Mouse (Mus musculus): ENCODE results near the gene Tcf19. TPM values are rescaled to one million over a fixed set of nuclear protein-coding genes. Genes with fewer than 3 reads are reported as not detected.

Tcf19 gene
- polyA plus RNA-seq, 1 experiment from 2014 or later = 8.5 TPM

DNA sequence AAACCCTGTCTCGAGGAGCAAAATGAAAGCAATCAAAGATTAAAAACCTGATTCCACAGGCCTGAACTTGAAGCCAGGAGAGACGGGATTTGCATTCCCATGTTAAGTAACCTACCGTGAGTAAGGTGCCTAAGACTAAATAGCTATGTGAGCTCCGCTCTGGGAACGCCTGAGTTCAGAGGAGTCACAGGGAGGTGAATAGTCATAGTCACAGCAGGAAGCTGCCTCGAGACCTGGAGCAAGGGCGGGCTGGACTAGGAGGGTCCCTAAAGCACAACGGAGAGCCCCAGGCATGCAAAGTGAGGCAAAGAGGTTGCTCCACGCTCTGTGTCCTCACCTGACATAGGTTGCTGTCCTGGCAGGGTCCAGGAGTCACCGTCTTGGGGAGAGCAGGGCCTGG is 22.9 kb upstream of the Tcf19 start:
- Histone ChIP-seq H3K9me3 (replicated peaks; ENCODE audit: control insufficient read depth, low read length, poor library complexity, severe bottlenecking) (no peaks in the 10 kb centered on the region), H3K4me3 (ENCODE audit: low read depth, low read length) (no peak overlapping the region), H3K27me3 (ENCODE audit: control insufficient read depth, insufficient read depth, low read depth, low read length) (no peaks in the 10 kb centered on the region), H3K4me1 (ENCODE audit: control insufficient read depth, insufficient read depth, low read length) (no peaks in the 10 kb centered on the region; the same call in 1 of the 2 replicates), H3K4me2 (ENCODE audit: low read length) (no peak overlapping the region), H3K27ac (ENCODE audit: low read length) (no peak overlapping the region), H3K36me3 (ENCODE audit: control insufficient read depth, insufficient read depth, low read length) (no peaks in the 10 kb centered on the region), H3K9ac (ENCODE audit: low read depth, low read length) (no peak overlapping the region)
- WGBS = 53% methylated on average over 10 of the region's 10 CpGs
- no peak for ATAC-seq

GRCm38 (mm10) chr17:35538476-35538875 is 21.9 kb upstream of the Tcf19 start:
- H3K4me3 ChIP-seq (ENCODE audit: low read depth, low read length) = no peak overlapping the region
- H3K27me3 ChIP-seq (ENCODE audit: control insufficient read depth, insufficient read depth, low read depth, low read length) = no peaks in the 10 kb centered on the region
- H3K9me3 ChIP-seq (replicated peaks; ENCODE audit: control insufficient read depth, low read length, poor library complexity, severe bottlenecking) = no peaks in the 10 kb centered on the region
- no peaks in the 10 kb centered on the region for H3K36me3 ChIP-seq (ENCODE audit: control insufficient read depth, insufficient read depth, low read length)
- no peak overlapping the region for H3K27ac ChIP-seq (ENCODE audit: low read length)
- no peaks in the 10 kb centered on the region; the same call in 1 of the 2 replicates for H3K4me1 ChIP-seq (ENCODE audit: control insufficient read depth, insufficient read depth, low read length)
- no peak overlapping the region for H3K9ac ChIP-seq (ENCODE audit: low read depth, low read length)
- ATAC-seq = no peak
- no peak overlapping the region for H3K4me2 ChIP-seq (ENCODE audit: low read length)
- WGBS = 90% methylated on average over 1 of the region's 1 CpGs

DNA sequence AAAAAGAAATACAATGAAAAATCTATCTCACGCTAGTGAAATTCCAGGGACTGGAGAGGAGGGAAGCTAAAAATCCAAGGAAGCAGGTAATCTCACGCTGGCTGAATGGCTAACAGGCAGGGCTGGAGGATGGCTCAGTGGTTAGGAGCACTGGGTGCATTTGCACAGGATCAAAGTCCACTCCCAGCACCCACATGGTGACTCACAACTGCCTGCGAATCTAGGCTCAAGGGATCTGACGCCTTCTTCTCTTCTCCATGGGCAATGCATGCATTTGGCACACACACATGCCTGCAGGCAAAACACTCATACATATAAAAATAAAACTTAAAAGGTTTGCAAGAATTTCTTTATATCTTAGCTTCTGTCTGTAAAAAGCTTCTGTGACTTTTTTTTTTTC is 20.8 kb upstream of the Tcf19 start:
- no peaks in the 10 kb centered on the region for H3K36me3 ChIP-seq (ENCODE audit: control insufficient read depth, insufficient read depth, low read length)
- no peaks in the 10 kb centered on the region for H3K27me3 ChIP-seq (ENCODE audit: control insufficient read depth, insufficient read depth, low read depth, low read length)
- H3K9me3 ChIP-seq (replicated peaks; ENCODE audit: control insufficient read depth, low read length, poor library complexity, severe bottlenecking) = no peaks in the 10 kb centered on the region
- H3K4me3 ChIP-seq (ENCODE audit: low read depth, low read length) = no peak overlapping the region
- ATAC-seq = no peak
- H3K27ac ChIP-seq (ENCODE audit: low read length) = no peak overlapping the region
- no peak overlapping the region for H3K9ac ChIP-seq (ENCODE audit: low read depth, low read length)
- H3K4me1 ChIP-seq (ENCODE audit: control insufficient read depth, insufficient read depth, low read length) = no peaks in the 10 kb centered on the region
- WGBS = 87% methylated on average over 4 of the region's 4 CpGs
- H3K4me2 ChIP-seq (ENCODE audit: low read length) = no peak overlapping the region

GRCm38 (mm10) chr17:35534343-35534742 is 17.7 kb upstream of the Tcf19 start:
- H3K9ac ChIP-seq (ENCODE audit: low read depth, low read length) = no peak overlapping the region
- no peaks in the 10 kb centered on the region for H3K9me3 ChIP-seq (replicated peaks; ENCODE audit: control insufficient read depth, low read length, poor library complexity, severe bottlenecking)
- no peak overlapping the region for H3K4me3 ChIP-seq (ENCODE audit: low read depth, low read length)
- no peak overlapping the region for H3K4me2 ChIP-seq (ENCODE audit: low read length)
- WGBS = 8% methylated on average over 6 of the region's 6 CpGs
- H3K27me3 ChIP-seq (ENCODE audit: control insufficient read depth, insufficient read depth, low read depth, low read length) = no peaks in the 10 kb centered on the region
- no peaks in the 10 kb centered on the region for H3K4me1 ChIP-seq (ENCODE audit: control insufficient read depth, insufficient read depth, low read length)
- ATAC-seq = peak; percentile 73
- H3K36me3 ChIP-seq (ENCODE audit: control insufficient read depth, insufficient read depth, low read length) = no peaks in the 10 kb centered on the region
- H3K27ac ChIP-seq (ENCODE audit: low read length) = no peak overlapping the region

DNA sequence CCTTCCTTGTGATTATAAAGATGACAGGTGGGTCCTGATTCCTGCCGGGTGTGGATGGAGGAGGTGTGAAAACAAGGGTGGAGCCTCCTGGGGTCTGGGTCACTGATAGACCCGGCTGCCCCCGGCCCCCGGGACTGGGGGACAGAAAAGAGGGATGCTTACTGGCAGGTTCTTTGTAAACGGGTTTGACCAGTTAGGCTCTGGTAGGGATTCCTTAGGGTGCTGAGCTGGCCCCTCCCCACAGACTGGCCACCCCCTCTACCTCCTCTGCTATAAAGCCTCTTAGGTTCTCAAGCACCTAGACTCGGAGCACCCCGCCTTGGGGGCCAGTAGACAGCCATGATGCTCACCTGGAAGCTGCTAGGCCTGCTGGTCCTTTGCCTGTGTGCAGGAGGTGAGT is 16.3 kb upstream of the Tcf19 start, which contains the start of gene Psors1c2:
Psors1c2 (plus strand) TSS at position 301 of the 400 bp plus-strand sequence.
- WGBS = 61% methylated on average over 7 of the region's 7 CpGs
- no peak for ATAC-seq
- H3K36me3 ChIP-seq (ENCODE audit: control insufficient read depth, insufficient read depth, low read length) = no peaks in the 10 kb centered on the region

DNA sequence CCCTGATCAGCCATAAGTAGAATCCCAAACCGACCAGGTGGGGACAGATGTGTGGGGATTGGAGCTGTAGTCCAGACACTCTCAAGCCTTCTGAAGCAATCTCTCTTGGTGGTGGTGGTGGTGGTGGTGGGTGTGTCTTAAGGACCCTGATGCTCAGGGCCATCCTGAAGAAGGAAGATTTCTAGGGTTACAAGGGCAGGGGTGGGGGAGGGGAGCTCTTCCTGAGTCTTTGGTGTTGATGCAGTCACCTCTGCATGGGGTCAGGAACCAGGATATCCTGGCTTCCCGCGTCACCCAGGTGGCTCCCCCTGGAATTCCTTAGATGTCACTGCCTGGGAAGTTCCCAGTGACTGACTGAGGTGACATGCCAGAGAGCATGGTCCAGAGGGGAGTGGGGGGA is 15.7 kb upstream of the Tcf19 start:
- no peak overlapping the region for H3K27ac ChIP-seq (ENCODE audit: low read length)
- no peaks in the 10 kb centered on the region for H3K27me3 ChIP-seq (ENCODE audit: control insufficient read depth, insufficient read depth, low read depth, low read length)
- H3K4me2 ChIP-seq (ENCODE audit: low read length) = no peak overlapping the region
- no peak for ATAC-seq
- H3K9ac ChIP-seq (ENCODE audit: low read depth, low read length) = no peak overlapping the region
- 20% methylated on average over 3 of the region's 3 CpGs for WGBS
- H3K36me3 ChIP-seq (ENCODE audit: control insufficient read depth, insufficient read depth, low read length) = no peaks in the 10 kb centered on the region
- no peak overlapping the region for H3K4me3 ChIP-seq (ENCODE audit: low read depth, low read length)
- H3K4me1 ChIP-seq (ENCODE audit: control insufficient read depth, insufficient read depth, low read length) = no peaks in the 10 kb centered on the region
- no peaks in the 10 kb centered on the region for H3K9me3 ChIP-seq (replicated peaks; ENCODE audit: control insufficient read depth, low read length, poor library complexity, severe bottlenecking)

More for the DNA sequence above, 16.3 kb upstream of the Tcf19 start, which contains the start of gene Psors1c2:
- Histone ChIP-seq H3K4me2 (ENCODE audit: low read length) (no peak within 1 kb of the TSS), H3K4me1 (ENCODE audit: control insufficient read depth, insufficient read depth, low read length) (no peaks in the 10 kb centered on the region), H3K4me3 (ENCODE audit: low read depth, low read length) (no peak within 1 kb of the TSS), H3K27me3 (ENCODE audit: control insufficient read depth, insufficient read depth, low read depth, low read length) (no peaks in the 10 kb centered on the region), H3K27ac (ENCODE audit: low read length) (no peak within 1 kb of the TSS), H3K9me3 (replicated peaks; ENCODE audit: control insufficient read depth, low read length, poor library complexity, severe bottlenecking) (no peaks in the 10 kb centered on the region), H3K9ac (ENCODE audit: low read depth, low read length) (no peak within 1 kb of the TSS)

- no peak overlapping the region for H3K4me2 ChIP-seq (ENCODE audit: low read length)
- no peaks in the 10 kb centered on the region for H3K9me3 ChIP-seq (replicated peaks; ENCODE audit: control insufficient read depth, low read length, poor library complexity, severe bottlenecking)
- H3K4me3 ChIP-seq (ENCODE audit: low read depth, low read length) = no peak overlapping the region
- H3K36me3 ChIP-seq (ENCODE audit: control insufficient read depth, insufficient read depth, low read length) = no peaks in the 10 kb centered on the region
- H3K27ac ChIP-seq (ENCODE audit: low read length) = no peak overlapping the region
- 75% methylated on average over 8 of the region's 8 CpGs for WGBS
- H3K4me1 ChIP-seq (ENCODE audit: control insufficient read depth, insufficient read depth, low read length) = no peaks in the 10 kb centered on the region
- ATAC-seq = no peak
- H3K9ac ChIP-seq (ENCODE audit: low read depth, low read length) = no peak overlapping the region
- H3K27me3 ChIP-seq (ENCODE audit: control insufficient read depth, insufficient read depth, low read depth, low read length) = no peaks in the 10 kb centered on the region
Measured at GRCm38 (mm10) chr17:35526644-35527043, 10.0 kb upstream of the Tcf19 start.

DNA sequence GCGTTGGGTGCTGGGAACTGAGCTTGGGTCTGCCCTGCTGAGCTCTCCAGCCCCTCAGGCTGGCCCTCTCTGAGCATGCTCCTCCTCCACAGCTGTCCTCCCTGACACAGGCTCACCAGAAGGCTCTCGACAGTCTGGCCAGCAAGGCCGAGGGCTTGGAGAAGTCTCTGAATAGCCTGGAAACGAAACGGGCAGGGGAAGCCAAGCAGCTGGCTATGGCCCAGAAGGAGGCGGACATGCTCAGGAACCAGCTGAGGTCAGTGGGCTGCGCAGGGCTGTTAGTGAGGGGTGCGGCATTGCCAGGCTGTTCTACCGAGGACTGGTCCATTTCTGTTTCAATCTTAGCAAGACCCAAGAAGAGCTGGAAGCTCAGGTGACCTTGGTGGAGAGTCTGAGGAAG is 7.7 kb upstream of the Tcf19 start:
- WGBS = 90% methylated on average over 9 of the region's 9 CpGs
- Histone ChIP-seq H3K9ac (ENCODE audit: low read depth, low read length) (no peak overlapping the region), H3K4me1 (ENCODE audit: control insufficient read depth, insufficient read depth, low read length) (no peaks in the 10 kb centered on the region), H3K9me3 (replicated peaks; ENCODE audit: control insufficient read depth, low read length, poor library complexity, severe bottlenecking) (no peaks in the 10 kb centered on the region), H3K36me3 (ENCODE audit: control insufficient read depth, insufficient read depth, low read length) (no peaks in the 10 kb centered on the region), H3K4me3 (ENCODE audit: low read depth, low read length) (no peak overlapping the region), H3K27ac (ENCODE audit: low read length) (no peak overlapping the region), H3K27me3 (ENCODE audit: control insufficient read depth, insufficient read depth, low read depth, low read length) (no peaks in the 10 kb centered on the region), H3K4me2 (ENCODE audit: low read length) (no peak overlapping the region)
- no peak for ATAC-seq

- Histone ChIP-seq H3K9ac (ENCODE audit: low read depth, low read length) (peak overlapping the region; percentile 18; the same call in 1 of the 2 replicates), H3K9me3 (replicated peaks; ENCODE audit: control insufficient read depth, low read length, poor library complexity, severe bottlenecking) (no peaks in the 10 kb centered on the region), H3K36me3 (ENCODE audit: control insufficient read depth, insufficient read depth, low read length) (no peaks in the 10 kb centered on the region), H3K4me3 (ENCODE audit: low read depth, low read length) (peak overlapping the region; percentile 63), H3K4me1 (ENCODE audit: control insufficient read depth, insufficient read depth, low read length) (peaks cover 10% of the 10 kb centered on the region; the same call in 1 of the 2 replicates), H3K27ac (ENCODE audit: low read length) (no peak overlapping the region), H3K4me2 (ENCODE audit: low read length) (peak overlapping the region; percentile 96), H3K27me3 (ENCODE audit: control insufficient read depth, insufficient read depth, low read depth, low read length) (no peaks in the 10 kb centered on the region)
- 8% methylated on average over 12 of the region's 12 CpGs for WGBS
- no peak for ATAC-seq
Measured at GRCm38 (mm10) chr17:35517526-35517925, 902 bp upstream of the Tcf19 start.

Data from midbrain, embryonic 16.5 days (tissue).